Mouse (Mus musculus): ENCODE measurements around the gene Aatf.

Gene Aatf

GRCm38 (mm10) chr11:84521751-84522299 lies 8.5 kb upstream of the Aatf start:
- DNase-seq = no peak

- no peak for DNase-seq
These were observed 7.7 kb upstream of the Aatf start for GRCm38 (mm10) chr11:84521071-84521390.

GRCm38 (mm10) chr11:84520269-84521070 lies 7.1 kb upstream of the Aatf start:
- no peak for DNase-seq

- no peak for DNase-seq
These were observed 6.4 kb upstream of the Aatf start for GRCm38 (mm10) chr11:84519576-84520268.

- DNase-seq = no peak
These were observed 5.7 kb upstream of the Aatf start for GRCm38 (mm10) chr11:84519036-84519435.

- no peak for DNase-seq
These were observed 4.9 kb upstream of the Aatf start for GRCm38 (mm10) chr11:84518261-84518660.

- DNase-seq = no peak
These were observed 4.1 kb upstream of the Aatf start for GRCm38 (mm10) chr11:84517431-84517830.

GRCm38 (mm10) chr11:84516501-84517240 lies 3.3 kb upstream of the Aatf start:
- DNase-seq = no peak

- no peak for DNase-seq
These were observed 1.3 kb downstream of the Aatf start for GRCm38 (mm10) chr11:84512031-84512430.

GRCm38 (mm10) chr11:84504296-84504695 lies 9.0 kb downstream of the Aatf start:
- no peak for DNase-seq

- DNase-seq = no peak
These were observed 15.4 kb downstream of the Aatf start for GRCm38 (mm10) chr11:84497944-84498343.

GRCm38 (mm10) chr11:84496901-84497300 lies 16.4 kb downstream of the Aatf start:
- DNase-seq = no peak

GRCm38 (mm10) chr11:84495774-84496173 lies 17.5 kb downstream of the Aatf start:
- no peak for DNase-seq

- no peak for DNase-seq
These were observed 31.7 kb downstream of the Aatf start for GRCm38 (mm10) chr11:84481661-84482060.

GRCm38 (mm10) chr11:84480451-84480850 lies 32.9 kb downstream of the Aatf start:
- no peak for DNase-seq

GRCm38 (mm10) chr11:84476641-84477040 lies 36.7 kb downstream of the Aatf start:
- no peak for DNase-seq

GRCm38 (mm10) chr11:84475991-84476390 lies 37.3 kb downstream of the Aatf start:
- DNase-seq = no peak

GRCm38 (mm10) chr11:84473093-84473667 lies 40.1 kb downstream of the Aatf start:
- no peak for DNase-seq

- no peak for DNase-seq
These were observed 48.8 kb downstream of the Aatf start for GRCm38 (mm10) chr11:84464571-84464970.

- no peak for DNase-seq
These were observed 59.4 kb downstream of the Aatf start for GRCm38 (mm10) chr11:84453901-84454300.

GRCm38 (mm10) chr11:84442554-84443331 lies 70.6 kb downstream of the Aatf start:
- no peak for DNase-seq

GRCm38 (mm10) chr11:84440402-84440801 lies 72.9 kb downstream of the Aatf start:
- DNase-seq = no peak
